Mouse (Mus musculus): Measurements from ENCODE around the gene Plekho2.

- TF ChIP-seq POLR2A (IDR thresholded peaks at IDR 0.05; ENCODE audit: extremely low read depth, insufficient read depth, low read length) (no peak), CTCF (IDR thresholded peaks at IDR 0.05; ENCODE audit: extremely low read depth, insufficient read depth, low read length) (no peak)
These were observed 2.2 kb downstream of the Plekho2 start for GRCm38 (mm10) chr9:65577511-65578196.
